Mouse (Mus musculus): ENCODE measurements around the gene Alox15. TPM values are rescaled to one million over a fixed set of nuclear protein-coding genes. Genes with fewer than 3 reads are reported as not detected.

The Alox15 gene
- polyA plus RNA-seq, 1 experiment from 2014 or later: not detected

DNA sequence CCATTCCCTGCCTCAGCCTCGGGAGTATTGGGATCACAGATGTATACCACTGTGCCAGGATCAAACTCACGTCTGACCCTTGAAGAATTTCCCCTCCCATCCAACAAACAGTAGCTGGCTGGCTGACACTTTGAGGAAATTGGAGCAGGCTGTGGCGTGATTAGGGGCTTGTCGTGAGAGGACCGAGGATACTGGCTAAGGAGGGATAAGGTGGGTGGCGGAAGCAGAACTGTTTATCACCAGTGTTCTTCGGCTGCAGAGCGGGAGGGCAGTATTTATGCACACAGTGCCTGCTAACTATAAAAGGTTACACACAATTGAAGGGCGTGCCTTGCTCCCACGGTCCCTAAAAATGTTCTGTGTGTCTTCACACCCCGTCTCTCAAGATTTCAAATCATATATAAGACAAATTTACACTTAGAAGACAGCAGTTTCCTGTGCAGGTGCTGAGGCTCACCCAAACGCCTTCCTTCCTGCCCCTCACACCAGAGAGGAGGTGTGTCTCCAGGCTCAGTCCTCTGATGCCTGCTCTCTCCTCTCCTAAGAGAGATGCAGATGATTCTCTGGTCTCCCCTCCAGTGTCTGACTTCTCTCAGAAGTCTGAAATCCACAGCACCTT is 53.9 kb downstream of the Alox15 start:
- no peak overlapping the region for H3K4me3 ChIP-seq (replicated peaks; ENCODE audit: low read depth, low read length)
- 70% methylated on average over 12 of the region's 12 CpGs for WGBS

GRCm38 (mm10) chr11:70297405-70297804 is 54.4 kb downstream of the Alox15 start:
- Histone ChIP-seq H3K9me3 (ENCODE audit: control insufficient read depth, low read length) (0 out of 2 replicates have a peak, but pooled peaks cover 4% of the 10 kb centered on the region), H3K4me1 (ENCODE audit: control insufficient read depth, insufficient read depth, low read length) (no peaks in the 10 kb centered on the region), H3K9ac (replicated peaks; ENCODE audit: low read length) (no peak overlapping the region), H3K36me3 (ENCODE audit: control insufficient read depth, insufficient read depth, low read length) (no peaks in the 10 kb centered on the region), H3K4me2 (ENCODE audit: low read length) (no peak overlapping the region), H3K27me3 (ENCODE audit: control insufficient read depth, insufficient read depth, low read length) (no peaks in the 10 kb centered on the region), H3K27ac (replicated peaks; ENCODE audit: low read depth, low read length) (no peak overlapping the region), H3K4me3 (replicated peaks; ENCODE audit: low read depth, low read length) (no peak overlapping the region)
- ATAC-seq (ENCODE audit: low FRiP score, low TSS enrichment) (no peak), DNase-seq (no peak)
- 55% methylated on average over 4 of the region's 4 CpGs for WGBS

More for the DNA sequence above, 53.9 kb downstream of the Alox15 start:
- H3K9ac ChIP-seq (replicated peaks; ENCODE audit: low read length): no peak overlapping the region
- H3K4me1 ChIP-seq (ENCODE audit: control insufficient read depth, insufficient read depth, low read length): no peaks in the 10 kb centered on the region
- no peak for DNase-seq
- 0 out of 2 replicates have a peak, but pooled peaks cover 4% of the 10 kb centered on the region for H3K9me3 ChIP-seq (ENCODE audit: control insufficient read depth, low read length)
- H3K27me3 ChIP-seq (ENCODE audit: control insufficient read depth, insufficient read depth, low read length): no peaks in the 10 kb centered on the region
- H3K27ac ChIP-seq (replicated peaks; ENCODE audit: low read depth, low read length): no peak overlapping the region
- no peak overlapping the region for H3K4me2 ChIP-seq (ENCODE audit: low read length)
- no peaks in the 10 kb centered on the region for H3K36me3 ChIP-seq (ENCODE audit: control insufficient read depth, insufficient read depth, low read length)
- no peak for ATAC-seq (ENCODE audit: low FRiP score, low TSS enrichment)

Other genes with a start within 250 kb of the Alox15 start
- 0.75 TPM in 1 of 2 replicates, not detected in the other for gene Mgl2, start 221.7 kb downstream of the Alox15 start, polyA plus RNA-seq (2014; fragmentation: Nextera tagmentation; extraction: Ambion mirVana)
- 1.4 TPM in 1 of 2 replicates, not detected in the other for gene Clec10a, start 195.8 kb downstream of the Alox15 start, polyA plus RNA-seq (2014; fragmentation: Nextera tagmentation; extraction: Ambion mirVana)
- gene Slc16a11, start 139.3 kb downstream of the Alox15 start, polyA plus RNA-seq (2014; fragmentation: Nextera tagmentation; extraction: Ambion mirVana): 1.5 and 3.2 TPM in 2 replicates
- gene Slc16a13, start 131.0 kb downstream of the Alox15 start, polyA plus RNA-seq (2014; fragmentation: Nextera tagmentation; extraction: Ambion mirVana): 10.0 and 10.7 TPM in 2 replicates
- gene Bcl6b, start 122.2 kb downstream of the Alox15 start, polyA plus RNA-seq (2014; fragmentation: Nextera tagmentation; extraction: Ambion mirVana): 2.5 and 4.4 TPM in 2 replicates
- 171 and 205 TPM in 2 replicates for gene 0610010K14Rik, start 114.1 kb downstream of the Alox15 start, polyA plus RNA-seq (2014; fragmentation: Nextera tagmentation; extraction: Ambion mirVana)
- 13.4 and 16.3 TPM in 2 replicates for gene Gm21988, start 112.2 kb downstream of the Alox15 start, polyA plus RNA-seq (2014; fragmentation: Nextera tagmentation; extraction: Ambion mirVana)
- gene Rnasek, start 112.2 kb downstream of the Alox15 start, polyA plus RNA-seq (2014; fragmentation: Nextera tagmentation; extraction: Ambion mirVana): 321 and 350 TPM in 2 replicates
- 0.11 and 0.33 TPM in 2 replicates for gene Alox12, start 96.7 kb downstream of the Alox15 start, polyA plus RNA-seq (2014; fragmentation: Nextera tagmentation; extraction: Ambion mirVana)
- not detected in 2 replicates for gene Alox12e, start 29.4 kb downstream of the Alox15 start, polyA plus RNA-seq (2014; fragmentation: Nextera tagmentation; extraction: Ambion mirVana)
- 28.2 and 34.0 TPM in 2 replicates for gene Pelp1, start 58.0 kb upstream of the Alox15 start, polyA plus RNA-seq (2014; fragmentation: Nextera tagmentation; extraction: Ambion mirVana)
- 56.5 and 93.0 TPM in 2 replicates for gene Arrb2, start 80.6 kb upstream of the Alox15 start, polyA plus RNA-seq (2014; fragmentation: Nextera tagmentation; extraction: Ambion mirVana)
- gene Med11, start 99.9 kb upstream of the Alox15 start, polyA plus RNA-seq (2014; fragmentation: Nextera tagmentation; extraction: Ambion mirVana): 42.9 and 51.5 TPM in 2 replicates
- gene Zmynd15, start 107.4 kb upstream of the Alox15 start, polyA plus RNA-seq (2014; fragmentation: Nextera tagmentation; extraction: Ambion mirVana): 0.24 and 0.61 TPM in 2 replicates
- gene Cxcl16, start 108.0 kb upstream of the Alox15 start, polyA plus RNA-seq (2014; fragmentation: Nextera tagmentation; extraction: Ambion mirVana): 0.50 and 2.1 TPM in 2 replicates
- gene Tm4sf5, start 153.2 kb upstream of the Alox15 start, polyA plus RNA-seq (2014; fragmentation: Nextera tagmentation; extraction: Ambion mirVana): 4.7 and 5.3 TPM in 2 replicates
- gene Vmo1, start 162.6 kb upstream of the Alox15 start, polyA plus RNA-seq (2014; fragmentation: Nextera tagmentation; extraction: Ambion mirVana): not detected in 2 replicates
- 0.42 and 0.64 TPM in 2 replicates for gene Gltpd2, start 167.2 kb upstream of the Alox15 start, polyA plus RNA-seq (2014; fragmentation: Nextera tagmentation; extraction: Ambion mirVana)
- gene Psmb6, start 173.3 kb upstream of the Alox15 start, polyA plus RNA-seq (2014; fragmentation: Nextera tagmentation; extraction: Ambion mirVana): 744 and 849 TPM in 2 replicates
- gene Gm40193, start 180.9 kb upstream of the Alox15 start, polyA plus RNA-seq (2014; fragmentation: Nextera tagmentation; extraction: Ambion mirVana): not detected in 2 replicates
- gene Pld2, start 188.0 kb upstream of the Alox15 start, polyA plus RNA-seq (2014; fragmentation: Nextera tagmentation; extraction: Ambion mirVana): 8.5 and 9.2 TPM in 2 replicates
- 18.5 and 20.4 TPM in 2 replicates for gene Mink1, start 210.8 kb upstream of the Alox15 start, polyA plus RNA-seq (2014; fragmentation: Nextera tagmentation; extraction: Ambion mirVana)